Mouse (Mus musculus): Measurements from ENCODE around the gene Cttnbp2nl.

- TF ChIP-seq E2F4 (IDR thresholded peaks at IDR 0.05; ENCODE audit: borderline replicate concordance, low read depth, low read length) = no peak
- TF ChIP-seq CTCF (IDR thresholded peaks at IDR 0.05 in 2 of 3, conservative IDR thresholded peaks at IDR 0.05 in 1 of 3; ENCODE audit: control insufficient read depth in 1 of 3, insufficient read depth in 1 of 3, low read depth in 2 of 3, low read length in 3 of 3, poor library complexity in 1 of 3, severe bottlenecking in 1 of 3) = no peak
- no peak for TF ChIP-seq TCF12 (IDR thresholded peaks at IDR 0.05; ENCODE audit: low read depth, low read length)
- TF ChIP-seq MAX (IDR thresholded peaks at IDR 0.05; ENCODE audit: low read length) = no peak
- no peak for TF ChIP-seq POLR2A (IDR thresholded peaks at IDR 0.05; ENCODE audit: control insufficient read depth in 1 of 2, insufficient read depth in 1 of 2, low read depth in 1 of 2, low read length in 2 of 2, poor library complexity in 1 of 2)
- no peak for TF ChIP-seq JUND (IDR thresholded peaks at IDR 0.05; ENCODE audit: low read depth, low read length)
- no peak for TF ChIP-seq TBP (IDR thresholded peaks at IDR 0.05; ENCODE audit: low read depth, low read length)
- TF ChIP-seq POLR2AphosphoS2 (IDR thresholded peaks at IDR 0.05; ENCODE audit: low read length) = no peak
- TF ChIP-seq POLR2AphosphoS5 (IDR thresholded peaks at IDR 0.05; ENCODE audit: borderline replicate concordance, low read depth, low read length) = no peak
Observed at GRCm38 (mm10) chr3:105046870-105047269, 6.1 kb downstream of the Cttnbp2nl start.
